Mouse (Mus musculus) megakaryocyte progenitor cell, adult 5-6 weeks (primary cell): ENCODE measurements around the gene Elfn2. TPM values are rescaled to one million over a fixed set of nuclear protein-coding genes. Genes with fewer than 3 reads are reported as not detected.

ENCODE experiments used
- total RNA-seq, 2 experiments: library from RNA; stranded (forward) in 1 of 2; stranded (reverse) in 1 of 2; fragments of 157-497, 149-512 nt in 1 of 2; fragments of 200-1000 nt in 1 of 2; gene quantifications; 2 replicates each; pipeline versions ENCODE4 v1.2.3 to v1.2.4; 2015 to 2017

The Elfn2 gene
- total RNA-seq, 2 experiments from 2014 or later = 0.04 TPM; not detected in 1

Other genes starting within 250 kb of the Elfn2 start
- 0.54 TPM in 2 replicates for gene Il2rb, start 223.5 kb downstream of the Elfn2 start, total RNA-seq (2015)
- 0.04 and 0.10 TPM in 2 replicates for gene Il2rb, start 223.5 kb downstream of the Elfn2 start, total RNA-seq (2017)
- gene C1qtnf6, start 187.4 kb downstream of the Elfn2 start, total RNA-seq (2015) = 4.8 and 5.3 TPM in 2 replicates
- 0.30 and 0.46 TPM in 2 replicates for gene C1qtnf6, start 187.4 kb downstream of the Elfn2 start, total RNA-seq (2017)
- not detected in 2 replicates for gene Sstr3, start 174.1 kb downstream of the Elfn2 start, total RNA-seq (2015)
- gene Sstr3, start 174.1 kb downstream of the Elfn2 start, total RNA-seq (2017) = not detected in 2 replicates
- 402 and 432 TPM in 2 replicates for gene Rac2, start 146.0 kb downstream of the Elfn2 start, total RNA-seq (2015)
- 164 and 243 TPM in 2 replicates for gene Rac2, start 146.0 kb downstream of the Elfn2 start, total RNA-seq (2017)
- gene Cyth4, start 121.7 kb downstream of the Elfn2 start, total RNA-seq (2015) = 34.6 and 45.8 TPM in 2 replicates
- 74.9 and 87.2 TPM in 2 replicates for gene Cyth4, start 121.7 kb downstream of the Elfn2 start, total RNA-seq (2017)
- gene Mfng, start 54.7 kb upstream of the Elfn2 start, total RNA-seq (2015) = 13.3 and 13.6 TPM in 2 replicates
- gene Mfng, start 54.7 kb upstream of the Elfn2 start, total RNA-seq (2017) = 10.0 and 10.5 TPM in 2 replicates
- 0.20 and 0.78 TPM in 2 replicates for gene Card10, start 84.3 kb upstream of the Elfn2 start, total RNA-seq (2015)
- 0.12 and 0.14 TPM in 2 replicates for gene Card10, start 84.3 kb upstream of the Elfn2 start, total RNA-seq (2017)
- not detected in 2 replicates for gene Cdc42ep1, start 123.9 kb upstream of the Elfn2 start, total RNA-seq (2015)
- not detected in 2 replicates for gene Cdc42ep1, start 123.9 kb upstream of the Elfn2 start, total RNA-seq (2017)
- gene Lgals2, start 136.8 kb upstream of the Elfn2 start, total RNA-seq (2015) = not detected in 2 replicates
- not detected in 2 replicates for gene Lgals2, start 136.8 kb upstream of the Elfn2 start, total RNA-seq (2017)
- 27.8 and 28.9 TPM in 2 replicates for gene Gga1, start 158.4 kb upstream of the Elfn2 start, total RNA-seq (2015)
- gene Gga1, start 158.4 kb upstream of the Elfn2 start, total RNA-seq (2017) = 15.4 and 20.1 TPM in 2 replicates
- gene Gm49510, start 180.9 kb upstream of the Elfn2 start, total RNA-seq (2015) = not detected in 2 replicates
- gene Gm49510, start 180.9 kb upstream of the Elfn2 start, total RNA-seq (2017) = 1.2 and 2.6 TPM in 2 replicates
- gene Sh3bp1, start 181.0 kb upstream of the Elfn2 start, total RNA-seq (2015) = 42.5 and 55.8 TPM in 2 replicates
- gene Sh3bp1, start 181.0 kb upstream of the Elfn2 start, total RNA-seq (2017) = 18.9 and 22.9 TPM in 2 replicates
- 9.5 and 12.8 TPM in 2 replicates for gene Pdxp, start 195.1 kb upstream of the Elfn2 start, total RNA-seq (2015)
- gene Pdxp, start 195.1 kb upstream of the Elfn2 start, total RNA-seq (2017) = 5.0 and 8.8 TPM in 2 replicates
- gene Lgals1, start 208.0 kb upstream of the Elfn2 start, total RNA-seq (2015) = 480 and 550 TPM in 2 replicates
- gene Lgals1, start 208.0 kb upstream of the Elfn2 start, total RNA-seq (2017) = 648 and 851 TPM in 2 replicates
- 38.7 and 47.6 TPM in 2 replicates for gene Nol12, start 216.2 kb upstream of the Elfn2 start, total RNA-seq (2015)
- gene Nol12, start 216.2 kb upstream of the Elfn2 start, total RNA-seq (2017) = 19.9 and 25.2 TPM in 2 replicates
- 66.0 and 71.4 TPM in 2 replicates for gene Triobp, start 229.0 kb upstream of the Elfn2 start, total RNA-seq (2015)
- gene Triobp, start 229.0 kb upstream of the Elfn2 start, total RNA-seq (2017) = 20.7 and 26.0 TPM in 2 replicates